Mouse (Mus musculus) neural tube, embryonic 14.5 days (tissue): ENCODE measurements around the gene Pank4. TPM values are rescaled to one million over a fixed set of nuclear protein-coding genes. Genes with fewer than 3 reads are reported as not detected.

Experiments
- ATAC-seq: fragments of 200-750 bp; cut with Nextera tagmentation; 2 replicates; pipeline ENCODE4 v1.8.0; 2017; ENCODE audit warnings: low read depth, mild to moderate bottlenecking, moderate TSS enrichment, moderate library complexity
- H3K27ac ChIP-seq: fragments of 300-500 bp; sonication (generic); 2 replicates; pipeline ENCODE4 v1.5.1; 2014; ENCODE audit warnings: low read depth, mild to moderate bottlenecking, control low read depth, low read length, moderate library complexity, mixed read lengths
- H3K27me3 ChIP-seq: fragments of 300-500 bp; sonication (generic); 2 replicates; pipeline ENCODE4 v1.6.1; 2014; ENCODE audit warnings: low read length; ENCODE audit not compliant: control insufficient read depth, insufficient read depth
- H3K36me3 ChIP-seq: fragments of 300-500 bp; sonication (generic); 2 replicates; pipeline ENCODE4 v1.6.1; 2014; ENCODE audit warnings: low read length, mixed read lengths; ENCODE audit not compliant: control insufficient read depth, insufficient read depth
- H3K4me1 ChIP-seq: fragments of 300-500 bp; sonication (generic); 2 replicates; pipeline ENCODE4 v1.6.1; 2014; ENCODE audit warnings: low read length; ENCODE audit not compliant: control insufficient read depth, insufficient read depth
- H3K4me2 ChIP-seq: fragments of 300-500 bp; sonication (generic); 2 replicates; pipeline ENCODE4 v1.6.1; 2014; ENCODE audit warnings: mild to moderate bottlenecking, low read depth, low read length, control low read depth
- H3K4me3 ChIP-seq: fragments of 300-500 bp; sonication (generic); 2 replicates; pipeline ENCODE4 v1.5.1; 2014; ENCODE audit warnings: low read depth, low read length, control low read depth, mixed read lengths
- H3K9ac ChIP-seq: fragments of 300-500 bp; sonication (generic); replicated peaks from 2 replicates; pipeline ENCODE4 v1.6.1; 2014; ENCODE audit warnings: low read depth, mild to moderate bottlenecking, control low read depth, low read length, mixed read lengths
- H3K9me3 ChIP-seq: fragments of 300-500 bp; sonication (generic); 2 replicates; pipeline ENCODE4 v1.6.1; 2016; ENCODE audit warnings: low read length; ENCODE audit not compliant: control insufficient read depth
- WGBS: fragments of 180-500 bp; shearing (Covaris S2); extraction: QIAGEN DNeasy Blood & Tissue Kit; methylation state at CpG from one replicate; pipeline ENCODE4 v1.1.7; 2014; 5-methylcytosine and 5-hydroxymethylcytosine counted together
- polyA plus RNA-seq: library from polyadenylated mRNA; unstranded; fragments of >200 nt; fragmentation: Nextera tagmentation; extraction: Ambion mirVana; gene quantifications from 2 replicates; pipeline ENCODE4 v1.2.1, GENCODE M21; 2014

Pank4 gene
- polyA plus RNA-seq, 1 experiment from 2014 or later, result 36.1 TPM

DNA sequence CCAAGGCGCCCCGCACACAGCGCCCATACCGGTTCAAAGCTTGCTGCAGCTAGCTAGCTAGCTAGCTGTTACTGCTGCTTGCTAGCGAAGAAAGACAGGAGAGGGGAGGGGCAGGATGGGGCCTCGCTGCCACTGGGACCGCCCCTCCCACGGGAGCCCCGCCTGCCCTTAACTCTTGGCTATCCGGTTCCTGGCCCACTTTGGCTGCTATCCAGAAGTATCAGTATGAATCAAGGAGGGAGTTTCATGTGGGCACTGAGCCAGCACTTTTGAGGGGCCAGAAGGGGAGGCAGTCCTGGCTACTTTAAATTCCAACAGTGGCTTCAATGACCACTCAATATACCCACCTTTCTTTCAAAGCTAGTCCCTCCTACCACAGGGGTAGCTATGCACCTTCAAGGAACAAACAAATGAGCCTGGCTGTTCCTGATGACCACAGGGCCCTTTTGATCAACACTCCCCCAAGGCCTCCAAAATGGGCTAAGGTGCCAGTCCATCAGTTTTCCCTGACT, 55.5 kb downstream of the Pank4 start:
- Histone ChIP-seq H3K27ac (no peak overlapping the region), H3K4me3 (no peak overlapping the region), H3K9me3 (no peaks in the 10 kb centered on the region), H3K4me2 (peak overlapping the region; percentile 14; the same call in 1 of the 2 replicates), H3K27me3 (no peaks in the 10 kb centered on the region), H3K36me3 (no peaks in the 10 kb centered on the region), H3K9ac (no peak overlapping the region), H3K4me1 (peaks cover 21% of the 10 kb centered on the region)
- 0% methylated on average over 10 of the region's 10 CpGs for WGBS
- ATAC-seq, result peak; percentile 49; the same call in 1 of the 2 replicates

DNA sequence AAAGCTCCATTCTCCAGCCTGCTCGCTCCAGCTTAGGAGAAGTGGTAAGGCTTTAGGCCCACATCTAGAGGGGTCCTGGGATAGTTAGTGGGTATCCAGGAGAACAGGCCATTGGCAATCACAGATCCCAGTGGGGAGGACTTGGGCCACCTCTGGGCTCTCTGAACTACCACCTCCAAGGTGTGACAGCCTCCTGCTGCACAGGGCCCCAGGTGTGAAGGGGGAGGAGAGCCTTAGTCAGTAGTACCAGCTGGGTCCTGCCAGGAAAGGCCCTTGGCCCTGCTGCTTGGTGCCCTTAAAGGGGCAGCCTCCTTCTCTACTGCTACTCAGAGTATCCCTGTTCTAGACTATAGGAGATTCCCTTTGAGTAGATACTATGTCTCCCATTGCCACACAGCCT, 56.2 kb downstream of the Pank4 start:
- no peak overlapping the region for H3K4me2 ChIP-seq
- H3K4me1 ChIP-seq, result peaks cover 21% of the 10 kb centered on the region
- H3K27ac ChIP-seq, result no peak overlapping the region
- H3K27me3 ChIP-seq, result no peaks in the 10 kb centered on the region
- H3K9ac ChIP-seq, result no peak overlapping the region
- no peak for ATAC-seq
- H3K9me3 ChIP-seq, result no peaks in the 10 kb centered on the region
- WGBS, result 50% methylated on average over 1 of the region's 1 CpGs
- no peaks in the 10 kb centered on the region for H3K36me3 ChIP-seq
- no peak overlapping the region for H3K4me3 ChIP-seq

DNA sequence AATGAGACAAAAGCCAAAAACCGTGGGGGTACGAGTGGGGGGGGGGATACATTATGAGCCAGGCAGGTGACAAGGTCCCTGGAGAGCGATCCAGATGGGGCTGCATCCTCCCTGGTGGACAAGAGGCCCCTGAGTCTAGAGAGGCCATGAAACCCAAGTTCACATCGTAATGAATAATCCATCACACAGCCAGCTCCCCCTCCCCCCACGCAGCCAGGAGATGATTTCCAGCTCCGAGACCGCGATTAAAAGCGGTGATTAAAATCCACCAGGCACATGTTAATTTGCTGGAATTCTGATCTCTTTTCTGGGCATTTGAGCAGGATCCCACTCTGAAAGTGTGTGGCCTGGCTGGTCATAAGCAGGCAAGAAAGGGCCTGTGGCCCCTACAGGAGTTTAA, 56.9 kb downstream of the Pank4 start:
- peaks cover 21% of the 10 kb centered on the region for H3K4me1 ChIP-seq
- no peak for ATAC-seq
- no peak overlapping the region for H3K4me3 ChIP-seq
- 36% methylated on average over 9 of the region's 9 CpGs for WGBS
- no peak overlapping the region for H3K27ac ChIP-seq
- no peaks in the 10 kb centered on the region for H3K36me3 ChIP-seq
- no peak overlapping the region for H3K4me2 ChIP-seq
- H3K27me3 ChIP-seq, result no peaks in the 10 kb centered on the region
- H3K9me3 ChIP-seq, result no peaks in the 10 kb centered on the region
- no peak overlapping the region for H3K9ac ChIP-seq

DNA sequence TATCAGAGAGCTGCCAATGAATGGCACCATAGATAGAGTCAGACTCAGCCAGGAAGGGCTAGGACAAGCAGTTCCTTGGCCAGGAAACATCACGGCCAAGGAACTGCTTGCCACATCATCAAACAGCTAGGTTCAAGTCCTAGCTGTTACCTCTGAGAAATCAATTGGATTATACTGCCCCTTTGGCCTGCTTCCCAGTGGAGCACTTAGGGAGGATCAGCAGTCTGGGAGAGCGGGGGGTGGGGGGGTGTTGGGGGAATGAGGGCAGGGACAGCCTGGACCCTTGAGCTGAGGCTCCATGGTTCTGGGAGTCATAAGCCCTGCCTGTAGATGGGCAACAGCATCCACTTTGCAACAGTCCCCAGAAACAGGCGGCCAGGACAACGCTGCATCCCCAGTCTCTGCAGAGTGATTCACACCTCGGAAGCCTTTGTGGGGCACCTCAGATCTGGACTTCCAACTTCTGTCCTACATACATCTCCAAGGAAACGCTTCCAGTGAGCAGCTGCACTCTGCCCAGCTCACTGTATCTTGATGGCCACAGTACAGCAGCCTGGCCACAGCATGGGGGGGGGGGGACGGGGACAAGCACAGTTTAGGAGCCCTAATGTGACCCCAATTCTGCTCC, 58.4 kb downstream of the Pank4 start:
- Histone ChIP-seq H3K27me3 (no peaks in the 10 kb centered on the region), H3K4me2 (no peak overlapping the region), H3K36me3 (no peaks in the 10 kb centered on the region), H3K4me3 (no peak overlapping the region), H3K9me3 (no peaks in the 10 kb centered on the region), H3K9ac (no peak overlapping the region), H3K4me1 (peaks cover 21% of the 10 kb centered on the region), H3K27ac (no peak overlapping the region)
- ATAC-seq, result no peak
- 67% methylated on average over 7 of the region's 7 CpGs for WGBS

DNA sequence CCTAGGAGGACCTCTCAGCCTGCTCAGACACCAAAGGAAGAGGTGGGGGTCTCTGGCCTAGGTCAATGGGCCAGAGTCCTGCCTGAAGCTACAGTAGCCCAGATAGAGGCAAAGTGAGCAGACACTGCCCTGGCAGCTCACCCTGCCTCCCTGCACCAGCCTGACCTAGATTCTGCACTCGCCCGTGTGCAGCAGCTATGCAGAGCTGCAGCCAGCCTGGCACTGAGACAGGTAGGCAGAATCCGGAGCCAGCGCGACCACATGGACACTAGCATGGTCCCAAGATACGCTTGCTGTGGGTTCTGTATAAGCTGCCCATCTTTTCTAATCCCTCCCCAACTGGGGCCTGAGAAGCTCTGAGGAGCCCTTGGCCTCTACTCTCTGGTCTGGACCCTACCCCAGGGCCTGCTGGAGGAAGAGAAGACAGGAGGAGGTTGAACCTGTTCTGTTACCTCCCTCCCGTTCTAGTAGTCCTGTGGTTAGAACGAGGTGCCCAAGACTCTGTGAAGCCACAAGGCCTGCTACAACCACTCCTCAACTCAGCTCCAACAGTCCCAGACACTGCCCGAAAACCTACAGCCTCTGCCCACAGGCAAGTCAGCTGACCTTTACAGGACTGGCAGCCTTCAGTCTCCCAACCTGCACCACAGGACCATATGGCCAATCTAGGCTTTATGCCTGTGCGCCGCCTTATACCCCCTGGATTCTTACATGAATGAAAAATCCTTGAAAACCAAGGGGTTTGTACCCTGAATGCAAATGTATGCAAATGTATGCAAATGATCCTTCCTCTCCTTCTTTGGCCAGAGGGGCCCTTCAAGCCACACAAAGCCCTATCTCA, 60.5 kb downstream of the Pank4 start:
- WGBS, result 71% methylated on average over 11 of the region's 11 CpGs
- no peak overlapping the region for H3K4me2 ChIP-seq
- ATAC-seq, result no peak
- H3K4me1 ChIP-seq, result peaks cover 10% of the 10 kb centered on the region
- no peaks in the 10 kb centered on the region for H3K27me3 ChIP-seq
- no peaks in the 10 kb centered on the region for H3K36me3 ChIP-seq
- H3K4me3 ChIP-seq, result no peak overlapping the region
- no peak overlapping the region for H3K9ac ChIP-seq
- H3K9me3 ChIP-seq, result no peaks in the 10 kb centered on the region
- H3K27ac ChIP-seq, result 0 out of 2 replicates have a peak overlapping the region, but pooled peaks have one; percentile 36

Other genes with a start within 250 kb of the Pank4 start
- 1.1 and 1.3 TPM in 2 replicates for gene Ttc34, start 126.7 kb upstream of the Pank4 start, polyA plus RNA-seq
- 0.40 and 0.50 TPM in 2 replicates for gene Mmel1, start 94.5 kb upstream of the Pank4 start, polyA plus RNA-seq
- 51.9 and 64.7 TPM in 2 replicates for gene Fam213b, start 65.0 kb upstream of the Pank4 start, polyA plus RNA-seq
- not detected in 2 replicates for gene Tnfrsf14, start 35.6 kb upstream of the Pank4 start, polyA plus RNA-seq
- gene Hes5, start 3.2 kb upstream of the Pank4 start, polyA plus RNA-seq, result 40.9 and 60.1 TPM in 2 replicates
- 10.7 and 16.0 TPM in 2 replicates for gene Plch2, start 92.7 kb downstream of the Pank4 start, polyA plus RNA-seq
- gene Pex10, start 102.9 kb downstream of the Pank4 start, polyA plus RNA-seq, result 6.6 and 8.6 TPM in 2 replicates
- gene Rer1, start 122.3 kb downstream of the Pank4 start, polyA plus RNA-seq, result 132 and 137 TPM in 2 replicates
- gene Morn1, start 122.5 kb downstream of the Pank4 start, polyA plus RNA-seq, result 6.3 and 6.8 TPM in 2 replicates